Mouse (Mus musculus) cerebral cortex, adult 2 months (tissue): ENCODE measurements around the gene Lrrc8d.

Experiments used
- WGBS: fragments of 180-500 bp; shearing (Covaris S2); methylation state at CpG from one replicate; pipeline ENCODE4 v1.1.7; 2018; 5-methylcytosine and 5-hydroxymethylcytosine counted together

Lrrc8d gene

DNA sequence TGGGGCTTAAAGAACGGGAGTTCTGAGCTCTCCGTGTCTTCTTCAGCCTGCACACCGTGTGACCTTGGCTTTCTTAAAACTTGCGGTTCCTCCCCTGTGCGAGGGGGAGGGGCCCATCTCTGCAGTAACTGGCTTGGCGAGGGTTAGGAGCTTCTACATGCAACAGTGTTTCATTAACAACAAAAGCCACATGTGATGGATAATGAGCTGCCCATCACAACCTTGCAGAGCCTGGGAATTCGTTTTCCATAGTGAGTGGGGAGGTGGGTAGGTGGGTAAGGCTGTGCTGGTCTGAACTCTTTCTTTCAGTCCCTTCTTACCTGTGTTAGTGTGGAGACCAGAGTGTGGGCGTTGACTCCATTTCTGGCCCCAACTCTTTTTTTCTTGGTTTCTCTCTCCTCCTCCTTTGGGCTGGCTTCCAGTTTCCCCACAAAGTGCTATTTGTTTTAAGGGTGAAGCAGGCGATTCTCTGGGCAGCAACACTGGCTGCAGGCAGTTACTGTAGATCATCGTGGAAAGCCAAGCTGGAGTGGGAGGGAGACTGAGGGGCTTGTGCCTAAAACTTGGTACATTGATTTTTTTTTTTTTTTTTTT lies 15.9 kb downstream of the Lrrc8d start:
- 46% methylated on average over 10 of the region's 10 CpGs for WGBS

DNA sequence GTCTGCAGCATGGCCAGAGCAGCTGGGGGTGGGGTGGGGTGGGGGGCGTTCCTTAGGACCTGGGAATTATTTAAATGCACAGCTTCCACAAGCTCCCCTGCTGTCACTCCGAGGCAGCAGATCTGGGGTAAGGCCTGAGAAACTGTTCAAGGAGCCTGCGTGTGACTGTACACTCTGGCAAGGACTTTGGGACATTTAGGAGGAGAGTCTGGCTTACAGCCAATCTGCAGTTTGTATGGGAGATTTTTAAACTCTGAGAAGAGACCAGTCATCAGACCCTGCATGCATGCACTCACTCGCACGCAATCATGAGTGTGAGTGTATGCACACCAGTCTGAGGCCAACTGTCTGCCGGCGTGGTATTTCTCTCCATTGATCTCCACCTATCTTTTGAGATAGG lies 17.5 kb downstream of the Lrrc8d start:
- 60% methylated on average over 7 of the region's 7 CpGs for WGBS

- WGBS, result 42% methylated on average over 11 of the region's 11 CpGs
Observed at GRCm38 (mm10) chr5:105718138-105718670, 18.4 kb downstream of the Lrrc8d start.

GRCm38 (mm10) chr5:105721267-105721666 lies 21.5 kb downstream of the Lrrc8d start:
- 89% methylated on average over 4 of the region's 4 CpGs for WGBS

- WGBS, result 68% methylated on average over 11 of the region's 11 CpGs
Observed at GRCm38 (mm10) chr5:105722807-105723206, 23.0 kb downstream of the Lrrc8d start.

GRCm38 (mm10) chr5:105730193-105730831 lies 30.5 kb downstream of the Lrrc8d start:
- WGBS, result 93% methylated on average over 6 of the region's 6 CpGs

GRCm38 (mm10) chr5:105731173-105731626 lies 31.4 kb downstream of the Lrrc8d start:
- WGBS, result 35% methylated on average over 16 of the region's 16 CpGs

- 8% methylated on average over 52 of the region's 52 CpGs for WGBS
Observed at GRCm38 (mm10) chr5:105731627-105732432, 32.1 kb downstream of the Lrrc8d start.

DNA sequence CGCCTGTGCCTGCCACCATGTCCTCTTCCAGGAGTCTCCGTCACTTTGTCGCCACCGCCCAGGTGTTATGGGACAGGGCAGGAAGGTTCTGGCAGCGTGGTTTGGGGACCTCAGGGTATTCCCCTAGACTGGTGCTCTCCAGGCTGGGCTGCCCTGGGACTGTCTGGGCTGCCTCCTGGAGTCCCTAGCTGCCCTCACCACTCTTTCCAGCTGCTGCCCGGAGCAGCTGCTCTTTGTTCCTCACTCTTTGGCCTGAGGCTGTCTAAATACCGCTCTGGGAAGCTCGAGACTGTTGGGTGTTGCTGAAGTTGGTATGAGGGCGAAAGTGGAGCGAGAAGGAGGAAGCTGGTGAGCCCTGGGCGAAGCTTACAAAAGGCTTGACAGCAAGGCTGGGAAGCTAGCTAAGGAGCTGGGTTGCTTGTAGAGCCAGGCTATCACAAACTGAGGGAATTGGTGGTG lies 32.7 kb downstream of the Lrrc8d start:
- 45% methylated on average over 11 of the region's 11 CpGs for WGBS

DNA sequence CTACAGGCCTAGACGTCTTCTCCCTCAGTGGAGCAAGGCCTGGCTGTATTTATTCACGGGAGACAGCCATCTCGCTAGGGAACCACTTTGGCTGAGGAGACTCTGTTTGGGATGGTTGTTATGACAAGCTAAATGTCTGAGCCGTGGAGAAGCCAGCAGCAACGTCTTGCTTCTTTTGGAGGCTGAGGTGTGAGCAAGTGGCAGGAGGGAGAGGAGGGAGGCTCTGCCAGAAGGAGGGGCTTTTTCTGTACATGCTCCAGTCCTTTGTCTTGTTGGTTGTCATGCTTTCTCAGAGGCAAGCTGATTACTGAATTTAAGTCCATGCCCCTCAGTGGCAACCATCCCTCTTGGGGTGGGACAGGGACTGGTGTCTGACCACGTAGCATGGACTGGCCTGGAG lies 33.5 kb downstream of the Lrrc8d start:
- 62% methylated on average over 6 of the region's 6 CpGs for WGBS

GRCm38 (mm10) chr5:105736365-105736764 lies 36.6 kb downstream of the Lrrc8d start:
- WGBS, result 90% methylated on average over 6 of the region's 6 CpGs

DNA sequence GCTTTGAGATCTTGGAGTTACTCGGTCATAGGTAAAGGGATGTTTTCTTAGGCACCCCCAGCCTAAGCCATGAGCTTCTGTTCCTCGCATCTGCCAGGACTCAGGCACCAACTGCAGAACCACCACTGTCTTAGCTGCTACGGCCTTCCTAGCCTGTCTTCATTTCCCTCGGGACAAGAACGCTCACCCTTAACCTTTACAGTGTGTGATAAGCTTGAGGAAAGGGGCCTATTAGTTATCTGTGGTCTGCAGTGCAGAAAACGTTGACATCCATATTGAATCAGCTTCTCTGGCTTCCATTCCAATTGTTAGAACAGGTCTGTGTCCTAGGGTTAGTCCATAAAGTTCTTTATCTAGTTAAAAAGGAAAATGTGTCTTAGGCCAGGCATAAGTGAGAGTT lies 37.4 kb downstream of the Lrrc8d start:
- WGBS, result 84% methylated on average over 6 of the region's 6 CpGs

GRCm38 (mm10) chr5:105740437-105740836 lies 40.7 kb downstream of the Lrrc8d start:
- WGBS, result 37% methylated on average over 7 of the region's 7 CpGs

DNA sequence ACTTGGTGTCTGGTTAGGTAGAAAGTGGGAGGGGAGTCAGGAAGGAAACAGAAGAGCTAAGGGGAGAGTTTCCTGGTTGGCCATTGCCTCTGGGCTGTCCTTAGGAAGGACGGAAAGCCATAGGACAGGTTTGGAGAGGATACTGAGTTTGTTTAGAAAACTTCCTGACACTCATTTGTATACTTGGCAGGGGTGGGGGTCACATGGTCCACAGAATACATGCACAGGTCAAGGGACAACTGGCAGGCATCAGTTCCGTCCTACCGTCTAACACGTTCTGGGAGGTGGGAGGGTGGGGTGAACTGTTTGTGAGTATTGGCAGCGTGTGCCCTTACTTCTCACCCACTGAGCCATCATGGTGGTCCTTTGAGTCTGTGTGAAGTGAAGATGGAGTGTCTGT lies 42.9 kb downstream of the Lrrc8d start:
- WGBS, result 60% methylated on average over 5 of the region's 5 CpGs

DNA sequence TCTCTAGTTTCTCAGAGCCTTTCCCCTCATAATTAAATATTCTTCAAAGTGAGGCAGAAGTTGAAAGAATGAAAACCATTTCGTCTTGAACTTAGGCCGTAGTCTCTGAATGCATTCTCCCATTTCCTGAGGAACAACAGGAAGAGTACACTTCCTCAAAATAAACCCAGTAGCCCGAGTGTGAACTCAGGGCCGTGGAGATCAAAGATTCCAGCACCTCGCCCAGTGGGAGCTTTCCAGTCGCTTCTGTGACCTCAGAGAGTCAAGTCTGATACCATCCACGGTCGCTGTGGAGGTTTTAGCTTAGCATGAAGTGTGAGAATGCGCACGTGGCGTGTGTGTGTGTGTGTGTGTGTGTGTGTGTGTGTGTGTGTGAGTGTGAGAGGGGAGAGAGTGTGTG lies 45.6 kb downstream of the Lrrc8d start:
- whole genome bisulfite sequencing, result 68% methylated on average over 11 of the region's 11 CpGs

DNA sequence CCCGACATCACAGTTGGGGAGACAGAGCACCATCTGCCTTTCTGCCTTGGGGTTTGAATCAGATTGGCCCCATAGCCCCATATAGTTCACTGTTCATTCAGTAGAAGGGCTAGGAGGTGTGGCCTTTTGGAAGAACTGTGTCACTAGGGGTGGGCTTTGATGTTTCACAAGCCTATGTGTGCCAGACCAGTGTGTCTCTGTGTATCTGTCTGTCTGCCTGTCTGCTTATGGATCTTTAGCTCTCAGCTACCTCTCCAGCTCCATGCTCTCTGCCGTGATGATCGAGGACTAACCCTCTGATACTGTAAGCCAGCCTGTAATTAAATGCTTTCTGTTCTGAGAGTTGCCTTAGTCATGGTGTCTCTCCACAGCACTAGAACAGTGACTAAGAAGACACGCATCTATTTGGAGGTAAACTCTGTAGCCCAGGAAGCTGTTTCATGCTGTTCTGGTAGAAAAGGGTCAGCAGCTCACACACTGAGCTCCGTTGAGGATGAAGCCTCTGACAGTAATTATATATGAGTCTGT lies 46.2 kb downstream of the Lrrc8d start:
- WGBS, result 58% methylated on average over 5 of the region's 5 CpGs

DNA sequence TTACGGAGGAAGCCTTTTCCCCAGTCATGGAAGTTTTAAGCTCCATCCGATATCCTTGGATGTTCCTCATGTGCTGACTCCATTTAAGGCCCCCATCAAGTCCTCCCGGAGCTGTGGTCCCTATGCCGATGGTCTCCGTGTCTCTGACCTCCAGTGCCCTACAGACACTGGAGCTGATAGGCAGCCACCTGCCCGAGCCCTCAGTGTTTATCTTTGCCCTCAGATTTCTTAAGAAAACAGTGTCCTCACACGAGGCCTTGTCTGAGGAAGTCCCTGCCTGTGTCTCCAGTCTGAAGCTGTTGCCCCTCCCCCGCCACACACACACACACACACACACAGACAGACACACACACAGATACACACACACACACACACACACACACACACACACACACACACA lies 55.0 kb downstream of the Lrrc8d start:
- 74% methylated on average over 8 of the region's 8 CpGs for WGBS

DNA sequence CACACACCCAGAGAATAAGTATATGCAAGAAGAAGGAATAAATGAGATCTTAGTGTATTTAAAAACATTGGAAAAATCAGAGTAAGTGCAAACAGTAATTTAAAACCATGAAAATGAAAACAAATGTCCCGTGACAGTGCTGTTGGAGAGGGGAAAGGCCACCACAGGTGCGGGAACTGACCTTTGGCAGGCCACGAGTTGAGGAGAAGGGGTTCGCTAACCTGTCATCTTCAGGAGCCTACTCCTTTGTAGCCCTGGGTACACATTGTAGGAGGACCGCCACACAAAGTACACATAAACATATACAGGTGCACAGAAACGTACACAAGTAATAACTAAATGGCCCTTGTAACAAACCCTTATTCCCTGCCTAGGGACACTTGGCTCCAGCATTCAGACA lies 55.7 kb downstream of the Lrrc8d start:
- 84% methylated on average over 6 of the region's 6 CpGs for WGBS

DNA sequence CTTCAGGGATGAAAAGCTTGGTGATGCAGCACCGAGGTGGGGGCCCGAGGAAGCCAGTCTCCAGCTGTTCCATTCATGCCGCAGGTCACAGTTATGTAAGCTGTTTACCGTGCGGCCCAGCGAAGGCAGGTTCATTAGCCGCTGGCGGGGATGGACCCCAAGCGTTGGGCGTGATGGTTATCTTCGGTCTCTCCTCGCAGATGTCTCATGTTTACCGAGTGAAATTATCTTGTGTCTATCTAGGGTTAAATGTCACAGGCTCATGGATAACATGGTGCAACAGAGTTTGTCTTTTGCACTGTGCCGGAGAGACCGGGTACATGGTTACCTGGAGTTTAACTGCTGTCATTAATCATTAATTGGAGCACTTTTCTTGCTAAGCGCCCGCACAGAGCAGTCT lies 58.2 kb downstream of the Lrrc8d start:
- 93% methylated on average over 17 of the region's 17 CpGs for WGBS

DNA sequence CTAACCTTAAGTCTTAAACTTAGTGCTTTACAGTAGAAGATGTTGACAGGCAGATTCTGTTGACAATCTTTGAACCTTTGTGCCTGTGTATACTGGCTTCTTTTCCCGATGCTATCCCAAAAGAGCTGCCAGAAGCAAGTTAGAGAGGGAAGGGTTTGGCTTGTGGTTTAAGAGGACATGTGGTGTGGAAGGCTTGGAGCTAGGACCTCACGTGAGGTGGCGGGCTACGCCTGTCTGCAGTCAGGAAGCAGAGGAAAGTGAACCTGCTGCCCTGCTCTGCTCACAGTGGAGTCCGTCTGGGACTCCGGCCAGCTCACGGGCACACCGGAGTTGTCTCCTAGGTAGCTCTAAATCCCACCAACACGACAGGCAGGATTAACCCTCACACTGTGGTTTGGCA lies 59.1 kb downstream of the Lrrc8d start:
- WGBS, result 72% methylated on average over 9 of the region's 9 CpGs

- 60% methylated on average over 11 of the region's 11 CpGs for WGBS
Observed at GRCm38 (mm10) chr5:105761848-105762482, 62.2 kb downstream of the Lrrc8d start.

DNA sequence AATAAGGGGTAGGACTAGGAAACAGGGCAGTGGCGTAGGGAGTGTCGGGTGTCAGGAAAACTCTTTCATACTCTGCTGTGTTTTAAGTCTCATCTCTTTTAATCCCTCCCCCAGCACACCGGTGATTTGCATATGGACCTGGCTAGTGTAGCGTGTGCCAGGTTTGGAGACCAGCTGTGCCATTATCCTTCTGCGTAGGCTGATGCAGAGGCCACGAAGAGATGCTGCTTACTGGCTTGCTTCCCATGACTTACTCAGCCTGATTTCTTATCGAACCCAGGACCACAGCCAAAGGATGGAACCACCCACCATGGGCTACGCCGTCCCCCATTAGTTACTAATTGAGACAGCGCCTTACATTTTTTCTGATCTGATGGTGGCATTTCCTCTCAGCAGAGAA lies 64.6 kb downstream of the Lrrc8d start:
- WGBS, result 62% methylated on average over 10 of the region's 10 CpGs
